Mouse (Mus musculus): Measurements from ENCODE around the gene Scg5.

Gene Scg5

GRCm38 (mm10) chr2:113805765-113806164, 23.2 kb downstream of the Scg5 start:
- DNase-seq (ENCODE audit: low spot score), result no peak

- DNase-seq (ENCODE audit: low spot score), result no peak
Measured at GRCm38 (mm10) chr2:113803753-113804152, 25.2 kb downstream of the Scg5 start.

- DNase-seq (ENCODE audit: low spot score), result no peak
Measured at GRCm38 (mm10) chr2:113800846-113801245, 28.1 kb downstream of the Scg5 start.

- DNase-seq (ENCODE audit: low spot score), result no peak
Measured at GRCm38 (mm10) chr2:113798605-113799004, 30.3 kb downstream of the Scg5 start.

GRCm38 (mm10) chr2:113795186-113795585, 33.7 kb downstream of the Scg5 start:
- no peak for DNase-seq (ENCODE audit: low spot score)

GRCm38 (mm10) chr2:113793521-113793920, 35.4 kb downstream of the Scg5 start:
- no peak for DNase-seq (ENCODE audit: low spot score)

GRCm38 (mm10) chr2:113788821-113789387, 40.0 kb downstream of the Scg5 start:
- DNase-seq (ENCODE audit: low spot score), result no peak

GRCm38 (mm10) chr2:113787882-113788281, 41.0 kb downstream of the Scg5 start:
- DNase-seq (ENCODE audit: low spot score), result no peak

- DNase-seq (ENCODE audit: low spot score), result no peak
Measured at GRCm38 (mm10) chr2:113784851-113785250, 44.1 kb downstream of the Scg5 start.

GRCm38 (mm10) chr2:113781521-113781920, 47.4 kb downstream of the Scg5 start:
- no peak for DNase-seq (ENCODE audit: low spot score)

- no peak for DNase-seq (ENCODE audit: low spot score)
Measured at GRCm38 (mm10) chr2:113781107-113781506, 47.8 kb downstream of the Scg5 start.

- no peak for DNase-seq (ENCODE audit: low spot score)
Measured at GRCm38 (mm10) chr2:113779336-113779735, 49.6 kb downstream of the Scg5 start.

- DNase-seq (ENCODE audit: low spot score), result no peak
Measured at GRCm38 (mm10) chr2:113778036-113778435, 50.9 kb downstream of the Scg5 start.

GRCm38 (mm10) chr2:113776297-113776696, 52.6 kb downstream of the Scg5 start:
- DNase-seq (ENCODE audit: low spot score), result no peak

GRCm38 (mm10) chr2:113774150-113774805, 54.6 kb downstream of the Scg5 start:
- no peak for DNase-seq (ENCODE audit: low spot score)

GRCm38 (mm10) chr2:113768541-113769303, 60.2 kb downstream of the Scg5 start:
- DNase-seq (ENCODE audit: low spot score), result no peak

GRCm38 (mm10) chr2:113765885-113766284, 63.0 kb downstream of the Scg5 start:
- no peak for DNase-seq (ENCODE audit: low spot score)

GRCm38 (mm10) chr2:113764968-113765367, 64.0 kb downstream of the Scg5 start:
- DNase-seq (ENCODE audit: low spot score), result no peak

- DNase-seq (ENCODE audit: low spot score), result no peak
Measured at GRCm38 (mm10) chr2:113758311-113759161, 70.4 kb downstream of the Scg5 start, which contains the start of gene Grem1. Gene Grem1 (minus strand): TSS chr2:113758646.

- DNase-seq (ENCODE audit: low spot score), result no peak
Measured at GRCm38 (mm10) chr2:113757525-113758310, 71.2 kb downstream of the Scg5 start.

- DNase-seq (ENCODE audit: low spot score), result no peak
Measured at GRCm38 (mm10) chr2:113756924-113757524, 71.9 kb downstream of the Scg5 start.

All from lung, postnatal 25 days (tissue).